Mouse (Mus musculus): ENCODE measurements around the gene Gm45618.
"Not testable (repeated sequence)": the region's sequence is repeated elsewhere in the genome, so short reads cannot be mapped to it uniquely, and the experiment has no call there.

The Gm45618 gene

DNA sequence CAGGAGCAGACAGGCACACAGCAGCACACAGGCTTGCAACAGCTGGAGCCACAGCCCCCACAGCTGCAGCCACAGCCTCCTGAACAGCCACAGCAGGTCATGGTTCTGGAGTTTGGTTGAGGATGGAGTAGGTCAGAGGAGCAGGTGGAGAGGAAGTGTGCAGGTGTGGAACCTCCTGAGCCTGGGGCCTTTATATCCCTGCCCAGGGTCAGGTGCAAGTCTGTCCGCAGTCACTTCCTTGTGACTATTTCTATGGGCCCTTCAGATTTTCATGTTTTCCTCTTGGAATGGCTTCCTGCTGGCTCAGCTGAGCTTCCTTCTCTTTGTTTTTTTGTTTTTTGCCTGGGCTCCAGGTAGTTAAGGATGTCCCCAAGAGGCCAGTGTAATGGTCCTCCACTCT lies at the start of gene Gm45618:
Gene Gm45618 (minus strand): TSS at position 101 of the 400 bp plus-strand sequence.
- in situ Hi-C loops (cut with MboI; ENCODE audit: low sequenced_read_pairs), result not testable (repeated sequence)

DNA sequence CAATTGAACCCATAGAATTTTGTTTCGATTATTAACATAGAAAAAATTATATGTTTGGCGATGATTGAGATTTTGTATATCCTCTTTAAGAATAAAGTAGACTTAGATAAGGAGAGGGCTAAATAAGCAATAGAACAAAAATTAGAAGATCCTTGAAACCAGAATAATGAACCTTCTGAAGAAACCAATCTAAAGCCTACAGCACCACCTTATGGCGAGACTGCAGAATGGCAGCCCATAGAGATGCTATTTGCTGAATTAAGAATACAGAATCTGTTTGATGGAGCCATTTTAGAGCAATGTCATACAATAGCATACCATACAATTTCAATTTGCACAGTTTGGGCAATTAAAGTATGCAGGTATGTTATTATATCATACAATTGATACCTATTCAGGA lies 49.3 kb upstream of the Gm45618 start:
- in situ Hi-C loops (cut with MboI; ENCODE audit: low sequenced_read_pairs), result no loop called here

DNA sequence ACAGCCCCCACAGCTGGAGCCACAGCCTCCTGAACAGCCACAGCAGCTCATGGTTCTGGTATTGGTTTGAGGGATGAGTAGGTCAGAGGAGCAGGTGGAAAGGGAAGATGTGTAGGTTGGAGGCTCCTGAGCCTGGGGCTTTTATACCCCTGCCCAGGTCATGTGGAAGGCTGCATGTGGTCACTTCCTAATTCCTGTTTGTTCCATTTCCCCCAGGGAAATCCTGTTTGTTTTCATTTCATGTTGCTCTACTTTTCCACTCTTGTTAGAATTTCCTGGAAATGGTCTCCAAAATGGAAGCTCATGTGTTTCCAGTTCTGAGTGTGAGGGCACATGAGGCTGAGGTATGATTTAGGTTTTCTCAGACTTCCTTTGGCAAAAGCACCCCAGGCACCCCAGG lies 45.1 kb upstream of the Gm45618 start, which contains the start of gene Gm4553:
Gene Gm4553 (minus strand): TSS at position 101 of the 400 bp plus-strand sequence.
- in situ Hi-C loops (cut with MboI; ENCODE audit: low sequenced_read_pairs), result not testable (repeated sequence)

DNA sequence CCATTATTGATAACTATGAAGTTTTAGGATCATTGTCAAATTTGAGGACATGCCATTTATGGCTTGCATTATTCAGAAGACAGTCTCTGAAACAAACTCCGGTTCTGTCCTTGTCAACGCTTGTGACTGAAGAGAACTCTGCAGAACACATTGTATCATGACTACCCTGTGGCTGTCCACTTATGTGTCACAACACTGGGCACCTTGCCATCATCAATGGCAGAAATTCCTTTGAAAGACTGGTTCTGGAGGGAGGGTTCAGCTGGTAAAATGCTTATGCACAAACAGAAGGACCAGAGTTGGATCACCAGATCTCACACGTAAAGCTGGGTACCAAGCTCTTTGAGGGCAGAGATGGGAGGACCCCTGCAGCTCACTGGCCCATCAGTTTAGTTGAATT lies 38.8 kb upstream of the Gm45618 start:
- in situ Hi-C loops (cut with MboI; ENCODE audit: low sequenced_read_pairs), result no loop called here

DNA sequence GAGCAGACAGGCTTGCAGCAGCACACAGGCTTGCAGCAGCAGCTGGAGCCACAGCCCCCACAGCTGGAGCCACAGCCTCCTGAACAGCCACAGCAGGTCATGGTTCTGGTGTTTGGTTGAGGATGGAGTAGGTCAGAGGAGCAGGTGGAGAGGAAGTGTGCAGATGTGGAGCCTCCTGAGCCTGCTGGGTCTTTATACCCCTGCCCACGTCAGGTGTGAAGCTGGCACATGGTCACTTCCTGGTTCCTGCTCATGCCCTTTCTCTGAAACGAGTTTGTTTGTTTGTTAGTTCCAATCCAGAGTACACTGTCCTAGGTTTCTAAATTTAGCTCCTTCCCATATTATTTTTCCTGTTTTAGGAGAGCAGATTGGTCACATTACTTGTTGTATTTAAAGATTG lies 36.5 kb upstream of the Gm45618 start, which contains the start of gene Gm29735:
Gene Gm29735 (minus strand): TSS at position 101 of the 400 bp plus-strand sequence.
- in situ Hi-C loops (cut with MboI; ENCODE audit: low sequenced_read_pairs), result not testable (repeated sequence)

DNA sequence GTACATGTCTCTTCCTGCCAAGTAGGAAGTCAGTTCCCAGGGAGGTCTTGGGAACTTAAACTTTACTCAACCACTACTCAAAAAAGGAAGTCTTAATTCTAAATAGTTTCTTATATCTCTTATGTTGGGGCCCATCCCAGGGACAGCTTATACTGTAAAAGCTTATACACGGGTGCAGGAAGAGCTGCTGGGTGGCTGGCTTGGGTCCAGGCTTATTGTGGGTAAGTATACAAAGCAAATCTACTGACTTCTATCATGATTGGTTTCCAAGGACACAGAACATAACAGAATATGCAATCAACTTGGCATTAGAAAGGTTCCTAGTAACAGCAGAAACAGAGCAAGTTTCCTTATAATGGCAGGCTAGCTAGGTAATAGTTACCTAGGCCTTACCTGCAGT lies 34.8 kb upstream of the Gm45618 start:
- in situ Hi-C loops (cut with MboI; ENCODE audit: low sequenced_read_pairs), result no loop called here

DNA sequence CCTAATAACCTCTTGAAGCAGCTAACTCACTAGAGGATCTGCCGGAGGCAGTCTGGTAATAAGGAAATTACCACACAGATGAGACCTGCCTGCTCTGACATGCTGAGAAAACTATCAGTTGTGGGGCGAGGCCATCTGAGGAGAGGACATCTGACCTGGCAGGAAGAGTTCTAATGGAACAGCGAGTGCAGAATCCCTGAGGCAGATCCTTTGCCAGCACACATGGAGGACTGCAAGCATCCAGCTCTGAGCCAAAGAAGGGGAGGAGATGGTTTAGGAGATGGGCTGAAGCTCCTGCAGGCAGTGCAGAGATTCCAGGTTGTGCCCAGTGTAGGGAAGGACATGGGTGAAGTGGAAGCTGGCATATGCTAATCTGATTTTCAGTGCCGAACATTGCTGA lies 31.7 kb upstream of the Gm45618 start:
- in situ Hi-C loops (cut with MboI; ENCODE audit: low sequenced_read_pairs), result no loop called here

DNA sequence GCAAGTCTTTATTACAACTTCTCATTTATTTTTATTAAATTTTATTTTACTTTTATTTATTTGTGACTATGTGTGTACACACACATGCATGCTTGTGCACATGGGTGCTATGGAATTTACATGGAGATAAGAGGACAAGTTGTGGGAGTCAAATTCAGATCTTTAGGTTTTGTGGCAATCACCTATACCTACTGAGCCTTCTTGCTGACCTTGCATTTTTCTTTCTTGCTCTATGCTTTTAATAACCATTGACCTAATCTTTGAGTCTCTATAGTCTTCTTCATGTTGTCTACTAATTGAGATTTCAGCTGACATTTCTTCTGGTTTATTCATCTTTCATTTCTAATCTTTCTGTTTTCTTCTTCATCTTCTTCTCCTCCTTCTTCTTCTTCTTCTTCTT lies 28.1 kb upstream of the Gm45618 start:
- in situ Hi-C loops (cut with MboI; ENCODE audit: low sequenced_read_pairs), result no loop called here

DNA sequence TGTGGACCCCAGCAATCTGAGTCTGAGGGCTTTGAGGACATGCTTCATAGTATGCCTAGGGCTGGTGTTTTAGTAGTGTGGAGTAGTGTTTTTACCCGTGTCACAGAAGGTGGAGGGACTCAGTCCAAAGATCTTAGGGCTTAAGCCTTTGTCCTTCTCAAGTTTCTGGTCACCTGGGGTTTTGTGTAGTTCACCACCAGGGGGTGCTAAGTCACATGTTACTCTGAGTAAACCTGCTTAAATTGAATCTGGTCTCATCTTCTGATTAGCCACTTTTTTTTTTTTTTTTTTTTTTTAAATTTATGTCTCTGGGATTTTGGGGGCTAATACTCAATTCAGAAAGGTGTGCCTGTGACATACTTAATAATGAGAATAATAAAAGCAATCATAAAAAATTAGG lies 25.5 kb upstream of the Gm45618 start:
- in situ Hi-C loops (cut with MboI; ENCODE audit: low sequenced_read_pairs), result no loop called here

DNA sequence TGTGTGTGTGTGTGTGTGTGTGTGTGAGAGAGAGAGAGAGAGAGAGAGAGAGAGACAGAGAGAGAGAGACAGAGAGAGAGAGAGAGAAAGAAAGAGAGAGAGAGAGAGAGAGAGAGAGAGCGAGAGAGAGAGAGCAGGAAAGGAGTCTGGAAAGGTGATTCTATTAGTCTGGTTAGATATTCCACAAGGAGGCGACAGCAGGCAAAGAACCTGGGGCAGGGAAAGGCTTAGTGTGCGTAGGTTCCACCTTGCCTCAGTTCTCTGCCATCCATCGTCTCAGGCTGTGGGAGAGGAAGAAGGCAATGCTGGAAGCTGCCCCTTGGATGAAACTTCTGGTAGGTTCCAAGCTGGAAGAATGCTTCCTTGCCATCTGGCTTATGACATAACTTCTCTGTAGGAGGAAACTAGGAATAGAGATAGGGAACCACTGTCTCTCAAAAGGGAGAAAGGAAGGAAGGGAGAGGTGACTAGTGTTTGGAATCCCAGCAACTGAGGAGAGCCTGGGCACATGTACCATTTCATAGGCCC lies 24.9 kb upstream of the Gm45618 start:
- in situ Hi-C loops (cut with MboI; ENCODE audit: low sequenced_read_pairs), result no loop called here

DNA sequence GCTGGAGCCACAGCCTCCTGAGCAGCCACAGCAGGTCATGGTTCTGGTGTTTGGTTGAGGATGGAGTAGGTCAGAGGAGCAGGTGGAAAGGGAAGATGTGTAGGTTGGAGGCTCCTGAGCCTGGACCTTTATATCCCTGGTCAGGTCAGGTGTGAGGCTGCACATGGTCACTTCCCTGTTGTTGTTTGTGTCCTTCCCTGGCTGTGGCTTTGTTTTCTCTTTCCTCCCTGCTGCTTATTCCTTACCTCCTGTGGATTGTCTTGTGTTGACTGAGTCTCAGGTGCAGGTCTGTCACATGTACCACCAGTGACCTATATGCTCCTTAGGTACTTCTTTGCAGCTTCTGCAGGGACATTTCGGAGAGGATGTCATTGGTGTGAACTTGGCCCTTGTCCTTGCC lies 24.0 kb upstream of the Gm45618 start, which contains the start of gene Gm45337:
Gene Gm45337 (minus strand): TSS at position 101 of the 400 bp plus-strand sequence.
- in situ Hi-C loops (cut with MboI; ENCODE audit: low sequenced_read_pairs), result no loop called here

DNA sequence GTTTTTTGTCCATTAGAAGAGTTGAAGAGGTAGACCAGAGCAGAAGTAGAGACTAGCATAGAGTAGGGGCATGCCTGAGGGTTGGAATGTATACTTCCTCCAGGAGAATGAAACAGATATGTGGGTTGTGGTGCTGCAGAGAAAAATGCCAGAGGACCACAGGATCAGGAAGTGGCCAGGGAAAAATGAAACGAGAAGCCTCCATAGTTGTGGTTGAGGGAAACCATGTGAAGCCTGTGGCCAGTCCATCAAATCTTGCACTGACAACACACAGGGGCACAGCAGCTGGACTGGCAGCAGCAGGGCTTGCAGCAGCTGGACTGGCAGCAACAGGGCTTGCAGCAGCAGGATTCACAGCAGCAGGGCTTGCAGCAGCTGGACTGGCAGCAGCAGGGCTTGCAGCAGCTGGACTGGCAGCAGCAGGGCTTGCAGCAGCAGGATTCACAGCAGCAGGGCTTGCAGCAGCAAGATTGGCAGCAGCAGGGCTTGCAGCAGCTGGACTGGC lies 23.0 kb upstream of the Gm45618 start:
- in situ Hi-C loops (cut with MboI; ENCODE audit: low sequenced_read_pairs), result not testable (repeated sequence)

DNA sequence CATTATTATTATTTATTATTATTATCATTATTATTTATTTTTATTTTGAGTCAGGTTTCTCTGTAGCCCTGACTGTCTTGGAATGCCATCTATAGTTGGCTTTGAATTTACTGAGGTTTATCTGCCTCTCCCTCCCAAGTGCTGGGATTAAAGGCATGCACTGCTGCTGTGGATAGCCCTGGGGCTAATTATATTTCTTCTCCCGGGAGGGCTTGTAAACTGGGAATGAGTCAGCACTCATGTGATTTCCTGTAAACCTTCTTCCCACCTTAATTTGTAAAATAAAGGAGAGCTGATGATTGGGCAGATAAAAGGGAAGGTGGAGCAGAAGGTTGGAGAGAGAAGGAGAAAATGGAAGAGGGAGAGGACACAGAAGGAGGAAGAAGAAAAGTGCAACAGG lies 20.2 kb upstream of the Gm45618 start:
- in situ Hi-C loops (cut with MboI; ENCODE audit: low sequenced_read_pairs), result no loop called here

DNA sequence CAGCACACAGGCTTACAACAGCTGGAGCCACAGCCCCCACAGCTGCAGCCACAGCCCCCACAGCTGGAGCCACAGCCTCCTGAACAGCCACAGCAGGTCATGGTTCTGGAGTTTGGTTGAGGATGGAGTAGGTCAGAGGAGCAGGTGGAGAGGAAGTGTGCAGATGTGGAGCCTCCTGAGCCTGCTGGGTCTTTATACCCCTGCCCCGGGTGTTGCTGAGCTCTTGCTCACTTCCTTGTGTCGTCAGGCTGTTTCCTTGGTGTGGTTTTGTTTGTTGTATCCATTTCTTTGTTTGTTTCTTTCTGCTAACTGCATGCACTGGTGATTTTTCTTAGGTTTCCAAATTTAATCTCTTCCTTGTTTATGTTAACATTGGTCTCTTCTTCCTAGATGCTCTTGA lies 15.4 kb upstream of the Gm45618 start, which contains the start of gene Gm39115:
Gene Gm39115 (minus strand): TSS at position 101 of the 400 bp plus-strand sequence.
- in situ Hi-C loops (cut with MboI; ENCODE audit: low sequenced_read_pairs), result not testable (repeated sequence)

DNA sequence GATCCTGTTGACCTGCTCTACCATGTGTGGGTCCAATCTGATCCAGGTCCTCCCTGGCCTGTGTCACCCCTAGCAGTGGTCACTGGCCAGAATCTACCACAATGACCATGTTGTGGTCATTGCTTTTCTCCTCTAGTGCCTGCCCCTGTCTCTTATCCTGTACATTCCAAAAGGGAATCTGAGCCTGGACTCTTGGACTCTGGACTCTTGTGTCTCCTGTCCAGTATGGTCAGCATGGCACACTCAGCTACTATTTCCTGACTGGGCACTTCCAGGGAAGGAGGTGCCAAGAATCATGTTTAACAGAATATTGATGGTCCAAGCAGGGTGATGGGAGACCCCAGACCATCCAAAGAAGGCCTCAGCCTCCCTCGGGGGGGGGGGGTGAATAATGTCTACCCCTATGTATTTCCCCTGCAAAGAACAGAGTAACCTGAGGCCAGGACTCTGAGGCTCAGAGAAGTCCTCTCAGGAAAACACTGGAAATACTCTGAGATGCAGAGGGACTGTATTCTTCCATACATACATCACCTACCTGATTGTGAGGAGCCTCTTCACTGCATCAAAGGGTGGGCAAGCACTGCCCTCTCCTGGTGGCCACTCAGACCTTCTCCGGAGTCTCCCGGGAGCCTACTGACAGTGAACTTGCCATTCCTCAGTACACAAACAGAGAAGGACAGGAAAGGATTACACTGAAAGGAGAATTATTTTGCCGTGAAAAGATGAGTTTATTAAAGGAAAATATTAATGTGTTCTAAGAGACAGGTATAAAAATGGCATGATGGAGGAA lies 13.9 kb upstream of the Gm45618 start:
- in situ Hi-C loops (cut with MboI; ENCODE audit: low sequenced_read_pairs), result no loop called here

DNA sequence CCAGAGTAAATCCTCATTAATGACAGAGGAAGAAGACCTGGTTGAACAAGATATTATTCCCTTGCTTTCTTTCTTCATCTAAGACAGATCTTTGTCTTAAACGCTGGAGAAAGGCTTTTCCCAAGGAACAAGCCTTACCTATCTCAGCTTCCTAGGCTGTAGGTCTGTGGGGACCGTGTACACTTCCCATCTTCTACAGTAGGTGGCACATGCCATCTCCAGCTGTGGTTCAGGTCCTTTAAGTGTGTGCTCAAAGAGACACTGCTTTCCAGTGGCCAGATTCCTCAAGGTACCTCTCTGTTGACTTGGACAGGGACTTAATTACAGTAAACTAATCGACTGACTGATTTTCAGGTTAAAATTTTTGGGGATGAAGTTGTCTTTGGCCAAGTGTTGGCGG lies 8.3 kb upstream of the Gm45618 start:
- in situ Hi-C loops (cut with MboI; ENCODE audit: low sequenced_read_pairs), result no loop called here

DNA sequence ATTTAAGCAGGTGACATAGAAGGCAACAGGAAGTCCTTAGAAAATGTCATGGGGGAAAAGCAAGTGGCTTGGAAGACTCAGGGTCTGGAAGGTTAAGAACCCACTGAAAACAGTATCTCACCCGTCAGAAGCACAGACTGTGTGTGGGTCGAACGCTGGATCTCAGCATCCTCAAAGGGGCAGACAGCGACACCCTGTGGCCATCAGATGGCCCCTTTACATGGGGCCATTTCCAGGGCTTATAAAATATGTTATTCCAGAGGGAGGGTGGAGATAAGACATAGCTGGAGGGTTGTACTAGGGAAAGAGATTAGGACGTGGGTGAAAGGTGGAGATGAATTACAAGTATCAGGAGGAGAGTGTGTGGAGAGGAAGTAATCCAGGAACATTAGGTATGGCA lies 897 bp downstream of the Gm45618 start:
- in situ Hi-C loops (cut with MboI; ENCODE audit: low sequenced_read_pairs), result no loop called here

DNA sequence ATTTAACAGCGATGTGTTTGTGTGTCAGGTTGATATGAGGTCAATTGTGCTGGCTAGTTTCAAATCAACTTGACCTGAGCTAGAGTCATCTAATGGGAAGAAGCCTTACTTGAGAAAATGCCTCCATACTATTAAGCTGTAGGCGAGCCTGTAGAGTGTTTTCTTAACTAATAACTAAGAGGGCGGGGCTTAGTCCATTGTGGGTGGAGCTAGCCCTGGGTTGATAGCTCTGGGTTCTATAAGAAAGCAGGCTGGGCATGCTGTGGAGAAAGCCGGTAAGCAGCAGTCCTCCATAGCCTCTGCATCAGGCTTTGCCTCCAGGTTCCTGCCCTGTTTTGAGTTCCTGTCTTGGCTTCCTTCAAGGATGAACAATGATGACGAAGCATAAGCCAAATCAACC lies 15.8 kb downstream of the Gm45618 start:
- in situ Hi-C loops (cut with MboI; ENCODE audit: low sequenced_read_pairs), result no loop called here

DNA sequence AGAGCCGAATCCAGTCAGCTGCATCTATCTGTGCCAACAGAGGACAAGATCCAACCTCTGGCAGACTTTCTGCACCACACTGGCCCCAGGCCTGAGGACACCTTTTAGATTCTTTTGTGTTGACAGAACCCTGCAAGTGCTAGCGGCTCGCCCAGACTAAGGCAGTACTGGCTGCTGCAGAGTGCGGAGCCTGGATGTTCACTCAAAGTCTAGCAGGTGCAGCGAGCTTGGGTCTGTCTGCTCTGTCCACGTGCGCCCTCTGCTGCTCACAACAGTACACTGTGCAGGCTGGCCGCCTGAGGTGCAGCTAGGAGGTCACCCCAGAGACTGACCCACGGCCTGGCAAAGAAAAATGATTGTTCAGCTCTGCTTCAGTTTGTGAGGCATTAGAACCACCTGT lies 22.8 kb downstream of the Gm45618 start:
- in situ Hi-C loops (cut with MboI; ENCODE audit: low sequenced_read_pairs), result no loop called here

DNA sequence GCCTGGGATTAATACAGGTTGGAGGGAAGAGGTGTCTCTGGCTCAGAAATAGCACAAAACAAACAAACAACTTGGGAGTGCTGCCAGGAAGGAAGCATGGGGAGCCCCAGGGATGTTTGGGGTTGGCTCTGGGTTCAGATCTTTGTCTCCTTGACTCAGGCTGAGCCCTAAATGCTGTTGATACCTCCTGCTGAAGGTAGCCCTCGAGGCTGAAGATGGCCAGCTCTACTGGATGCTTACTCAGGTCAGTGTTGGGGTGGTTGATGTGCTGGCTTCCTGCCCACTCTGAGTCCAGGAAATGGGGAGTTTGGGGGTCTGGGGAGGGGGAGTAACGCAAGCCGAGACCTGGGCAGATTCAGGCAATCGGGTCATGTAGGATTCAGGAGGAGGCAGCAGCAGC lies 23.8 kb downstream of the Gm45618 start:
- in situ Hi-C loops (cut with MboI; ENCODE audit: low sequenced_read_pairs), result no loop called here

DNA sequence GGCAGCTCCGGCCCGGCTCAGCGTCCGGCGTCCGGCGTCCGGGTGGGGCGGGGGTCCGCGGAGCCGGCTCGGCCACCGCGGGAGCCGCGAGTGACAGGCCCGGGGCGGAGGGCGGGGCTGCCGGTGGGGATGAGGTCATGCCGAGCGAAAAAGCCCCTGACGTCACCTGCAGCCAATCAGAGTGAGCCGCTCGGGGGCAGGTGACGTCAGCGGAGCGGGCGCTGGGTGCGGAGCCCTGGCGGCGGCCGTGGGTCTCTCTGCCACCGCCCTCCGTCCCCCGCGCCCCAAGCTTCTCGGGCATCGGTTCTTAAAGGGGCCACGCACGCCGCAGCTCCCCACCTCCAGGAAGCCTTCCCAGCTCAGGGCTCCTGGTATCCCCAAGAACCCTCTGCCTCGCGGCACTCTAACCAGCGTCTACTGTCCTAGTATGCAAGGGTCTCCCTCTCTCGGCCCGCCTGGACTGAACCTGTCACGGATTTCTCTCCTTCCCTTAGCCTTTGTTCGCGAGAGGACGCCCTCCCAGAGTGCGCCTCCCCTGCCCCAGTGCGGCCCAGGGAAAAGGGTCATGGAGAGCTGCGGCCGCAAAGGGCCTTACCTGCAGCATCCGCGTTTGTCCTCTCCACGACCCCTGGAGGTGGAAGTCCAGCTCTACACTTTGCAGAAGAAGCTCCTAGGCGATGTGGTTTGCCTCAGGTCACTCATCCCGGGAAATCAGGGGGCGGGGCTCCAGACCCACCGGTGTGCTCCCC lies 25.2 kb downstream of the Gm45618 start, which contains the start of gene Dusp8:
Gene Dusp8 (minus strand): TSS at position 661 of the 749 bp plus-strand sequence.
- in situ Hi-C loops (cut with MboI; ENCODE audit: low sequenced_read_pairs), result no loop called here

Data from CH12F3 (cell line).